23 mouse cellular contexts compared by ENCODE assay signal in the genomic region with DNA sequence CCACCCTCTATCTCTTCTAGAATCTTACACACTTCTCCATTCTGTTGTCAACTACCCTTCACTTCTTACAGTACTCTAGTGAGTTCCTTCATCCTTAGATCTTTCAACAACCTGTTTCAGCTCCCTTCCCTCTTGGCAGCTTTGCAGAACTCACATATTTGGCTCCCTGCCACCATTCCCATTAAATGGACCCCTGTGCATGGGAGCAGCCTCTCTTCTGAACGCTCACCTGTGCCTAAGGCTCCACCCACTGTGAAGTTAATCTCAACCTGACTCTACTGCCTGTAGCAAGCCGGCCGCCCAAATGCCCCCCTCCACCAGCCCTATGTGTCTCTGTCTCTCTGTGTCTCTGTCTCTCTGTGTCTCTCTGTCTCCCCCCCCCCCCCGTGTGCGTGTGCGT.
DNase-seq lines count a peak whose midpoint lies in the region; ATAC-seq and TF ChIP-seq lines count a peak whose summit lies in the region.
"Had no signal": no experiment of that assay in that cellular context is flagged by ENCODE, and none has a peak within 500 bp of the region (broad histone marks: within the 10 kb centered on the region; RNA-seq: fewer than 3 reads in every experiment).

No protein-coding gene starts in this region.

- no peak overlapping the region for H3K4me2 ChIP-seq in limb, embryonic 13.5 days (replicated peaks)
- no peak overlapping the region for H3K4me2 ChIP-seq in stomach, embryonic 14.5 days (replicated peaks; ENCODE audit: low read depth, low read length)
- no peak overlapping the region for H3K4me2 ChIP-seq in stomach, postnatal 0 days (replicated peaks; ENCODE audit: low read depth)
- H3K4me2 ChIP-seq: embryonic facial prominence, embryonic 15.5 days; heart, embryonic 12.5 days; hindbrain, embryonic 12.5 days had no signal

- TF ChIP-seq CTCF in stomach, postnatal 0 days (IDR thresholded peaks at IDR 0.05; ENCODE audit: low read depth), result no peak

- H3K27ac ChIP-seq in heart, embryonic 10.5 days, result no peak overlapping the region
- no peak overlapping the region for H3K27ac ChIP-seq in limb, embryonic 13.5 days
- H3K27ac ChIP-seq in limb, embryonic 10.5 days, result no peak overlapping the region
- no peak overlapping the region for H3K27ac ChIP-seq in stomach, embryonic 14.5 days (ENCODE audit: low read length)
- H3K27ac ChIP-seq in stomach, postnatal 0 days (replicated peaks), result no peak overlapping the region
- H3K27ac ChIP-seq: embryonic facial prominence, embryonic 15.5 days; forebrain, embryonic 10.5 days; heart, adult 2 months; hindbrain, embryonic 12.5 days had no signal

- WGBS in heart, embryonic 10.5 days, result 82% methylated on average over 6 of the region's 6 CpGs
- WGBS in limb, embryonic 13.5 days, result 66% methylated on average over 3 of the region's 6 CpGs
- WGBS in limb, embryonic 10.5 days, result 88% methylated on average over 6 of the region's 6 CpGs
- WGBS in stomach, embryonic 14.5 days, result 71% methylated on average over 6 of the region's 6 CpGs
- 45% methylated on average over 3 of the region's 6 CpGs for WGBS in stomach, postnatal 0 days

- peaks cover 26% of the 10 kb centered on the region for H3K36me3 ChIP-seq in heart, embryonic 10.5 days
- H3K36me3 ChIP-seq in limb, embryonic 13.5 days, result peaks cover 32% of the 10 kb centered on the region
- H3K36me3 ChIP-seq in limb, embryonic 10.5 days, result peaks cover 45% of the 10 kb centered on the region
- H3K36me3 ChIP-seq in stomach, embryonic 14.5 days (ENCODE audit: control insufficient read depth, insufficient read depth, low read length), result no peaks in the 10 kb centered on the region
- H3K36me3 ChIP-seq in stomach, postnatal 0 days (ENCODE audit: control insufficient read depth, insufficient read depth, low read length), result no peaks in the 10 kb centered on the region

- no peaks in the 10 kb centered on the region for H3K9me3 ChIP-seq in heart, embryonic 10.5 days
- H3K9me3 ChIP-seq in limb, embryonic 13.5 days, result no peaks in the 10 kb centered on the region
- no peaks in the 10 kb centered on the region for H3K9me3 ChIP-seq in limb, embryonic 10.5 days (replicated peaks)
- H3K9me3 ChIP-seq in stomach, embryonic 14.5 days (ENCODE audit: control insufficient read depth, low read depth, low read length), result no peaks in the 10 kb centered on the region
- no peaks in the 10 kb centered on the region for H3K9me3 ChIP-seq in stomach, postnatal 0 days (ENCODE audit: control insufficient read depth, low read length)
- H3K9me3 ChIP-seq: embryonic facial prominence, embryonic 15.5 days; forebrain, embryonic 10.5 days; heart, embryonic 12.5 days; hindbrain, embryonic 12.5 days had no signal

- H3K27me3 ChIP-seq in heart, embryonic 10.5 days (ENCODE audit: insufficient read depth, poor library complexity, severe bottlenecking), result no peaks in the 10 kb centered on the region
- no peaks in the 10 kb centered on the region for H3K27me3 ChIP-seq in limb, embryonic 13.5 days
- no peaks in the 10 kb centered on the region for H3K27me3 ChIP-seq in limb, embryonic 10.5 days (ENCODE audit: low read depth, poor library complexity, severe bottlenecking)
- no peaks in the 10 kb centered on the region for H3K27me3 ChIP-seq in stomach, embryonic 14.5 days (ENCODE audit: control insufficient read depth, insufficient read depth, low read length)
- H3K27me3 ChIP-seq in stomach, postnatal 0 days (ENCODE audit: control insufficient read depth, insufficient read depth, low read length), result no peaks in the 10 kb centered on the region
- H3K27me3 ChIP-seq: CH12.LX; embryonic facial prominence, embryonic 15.5 days; heart, embryonic 12.5 days; hindbrain, embryonic 12.5 days had no signal

- H3K4me1 ChIP-seq in heart, embryonic 10.5 days, result no peaks in the 10 kb centered on the region
- peaks cover 8% of the 10 kb centered on the region; the same call in 1 of the 2 replicates for H3K4me1 ChIP-seq in limb, embryonic 13.5 days
- no peaks in the 10 kb centered on the region for H3K4me1 ChIP-seq in limb, embryonic 10.5 days
- H3K4me1 ChIP-seq in stomach, embryonic 14.5 days (ENCODE audit: control insufficient read depth, insufficient read depth, low read length), result no peaks in the 10 kb centered on the region
- H3K4me1 ChIP-seq in stomach, postnatal 0 days (replicated peaks; ENCODE audit: control insufficient read depth, insufficient read depth), result no peaks in the 10 kb centered on the region
- H3K4me1 ChIP-seq: embryonic facial prominence, embryonic 15.5 days; forebrain, embryonic 10.5 days; hindbrain, embryonic 12.5 days had no signal

- ATAC-seq in limb, embryonic 13.5 days (ENCODE audit: low FRiP score, low read depth), result peak; percentile 41; the same call in 1 of the 2 replicates
- ATAC-seq in stomach, embryonic 14.5 days (ENCODE audit: insufficient number of reproducible peaks, insufficient read depth, low FRiP score, low read depth), result 0 out of 2 replicates have a peak, but pooled peaks have one; percentile 28
- ATAC-seq in stomach, postnatal 0 days (ENCODE audit: low FRiP score, low TSS enrichment), result no peak
- ATAC-seq: activated CD4-positive, CD25-positive, alpha-beta regulatory T cell, adult 4 months; forebrain, embryonic 16.5 days; Patski had no signal

- H3K9ac ChIP-seq in limb, embryonic 13.5 days, result no peak overlapping the region
- H3K9ac ChIP-seq in stomach, embryonic 14.5 days (replicated peaks; ENCODE audit: low read depth, low read length), result no peak overlapping the region
- H3K9ac ChIP-seq in stomach, postnatal 0 days (ENCODE audit: low read length), result no peak overlapping the region
- H3K9ac ChIP-seq: embryonic facial prominence, embryonic 15.5 days; heart, embryonic 12.5 days; hindbrain, embryonic 12.5 days had no signal

- no peak for TF ChIP-seq EP300 in stomach, postnatal 0 days (optimal IDR thresholded peaks at IDR 0.05)

- H3K4me3 ChIP-seq in heart, embryonic 10.5 days, result no peak overlapping the region
- no peak overlapping the region for H3K4me3 ChIP-seq in limb, embryonic 13.5 days
- no peak overlapping the region for H3K4me3 ChIP-seq in limb, embryonic 10.5 days
- no peak overlapping the region for H3K4me3 ChIP-seq in stomach, embryonic 14.5 days (ENCODE audit: low read depth, low read length)
- H3K4me3 ChIP-seq in stomach, postnatal 0 days (ENCODE audit: low read depth, low read length), result no peak overlapping the region
- H3K4me3 ChIP-seq: embryonic facial prominence, embryonic 15.5 days; erythroblast, embryonic 14.5 days; forebrain, embryonic 10.5 days; heart, adult 2 months; heart, embryonic 12.5 days; hindbrain, embryonic 12.5 days had no signal

- DNase-seq in heart, embryonic 10.5 days (ENCODE audit: low spot score), result peak; percentile 50
- DNase-seq in heart, postnatal 14 days, result no peak
- no peak for DNase-seq in limb, embryonic 10.5 days (ENCODE audit: low spot score)
- DNase-seq in stomach, postnatal 0 days (ENCODE audit: low spot score), result no peak
- no peak for DNase-seq in heart, adult 11 months
- DNase-seq: adrenal gland, postnatal 14 days; cerebellum, adult 18-20 months; cerebellum, adult 9-11 months; cerebellum, postnatal 36 days; gastrocnemius, postnatal 10 days; heart, adult 2 months; heart, postnatal 36 days had no signal

- intact Hi-C loops in heart, postnatal 14 days (cut with DNase I), result no loop called here
